Mouse (Mus musculus) heart, postnatal 36 days (tissue): ENCODE measurements around the gene Cib4. TPM values are rescaled to one million over a fixed set of nuclear protein-coding genes. Genes with fewer than 3 reads are reported as not detected.

ENCODE experiments used
- DNase-seq, 2 experiments: peaks; one replicate each; pipeline ENCODE4 v3.0.0; 2021 to 2022
- intact Hi-C: fragments of 180-260 bp; cut with DNase I; formaldehyde crosslinking; loops from one replicate; pipeline ENCODE4 v1.15.1; 2025
- total RNA-seq, 2 experiments: library from RNA; stranded (reverse); gene quantifications; 2 replicates each; pipeline ENCODE4 v1.2.3; 2021

The Cib4 gene
- not detected for total RNA-seq

- DNase-seq = no peak
- intact Hi-C loops = no loop called here
These were observed at the start of gene Cib4 for GRCm38 (mm10) chr5:30545698-30546097. Gene Cib4 (minus strand): TSS chr5:30545836.

DNA sequence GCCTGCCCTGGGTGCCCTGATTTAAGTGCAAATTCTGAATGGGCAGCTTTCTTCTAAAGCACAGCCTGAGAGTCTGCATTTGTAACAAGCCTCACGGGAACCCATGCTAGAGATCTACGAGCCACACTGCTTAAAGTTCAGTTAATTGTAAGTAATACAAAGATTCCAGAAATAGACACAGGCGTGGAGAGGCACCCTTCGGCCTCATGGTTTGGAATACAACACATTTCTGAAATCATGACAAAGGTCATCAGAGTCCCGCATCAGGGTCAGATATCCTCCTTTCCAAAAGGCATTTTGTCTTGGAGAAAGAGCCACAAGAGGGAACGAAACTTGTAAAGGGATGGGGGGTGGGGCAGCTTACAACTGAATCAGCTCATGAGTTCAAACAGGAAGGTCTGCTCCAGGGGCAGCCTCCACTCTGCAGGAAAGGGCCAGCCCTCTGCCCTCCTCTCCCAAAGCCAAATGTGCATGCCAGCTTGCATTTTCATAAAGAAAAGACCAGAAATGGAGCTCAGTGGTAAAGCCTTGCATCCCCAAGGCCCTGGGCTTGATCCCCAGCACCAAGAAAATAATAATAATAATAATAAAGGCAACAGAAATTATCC, 49.4 kb upstream of the Cib4 start:
- DNase-seq = no peak
- intact Hi-C loops = no loop called here

- intact Hi-C loops = no loop called here
- peak; percentile 49 to 57 for DNase-seq
These were observed 48.3 kb upstream of the Cib4 start for GRCm38 (mm10) chr5:30593811-30594504.

- intact Hi-C loops = no loop called here
- no peak for DNase-seq
These were observed 47.7 kb upstream of the Cib4 start for GRCm38 (mm10) chr5:30593360-30593759.

- intact Hi-C loops = no loop called here
- DNase-seq = no peak
These were observed 46.8 kb upstream of the Cib4 start for GRCm38 (mm10) chr5:30592279-30592980.

DNA sequence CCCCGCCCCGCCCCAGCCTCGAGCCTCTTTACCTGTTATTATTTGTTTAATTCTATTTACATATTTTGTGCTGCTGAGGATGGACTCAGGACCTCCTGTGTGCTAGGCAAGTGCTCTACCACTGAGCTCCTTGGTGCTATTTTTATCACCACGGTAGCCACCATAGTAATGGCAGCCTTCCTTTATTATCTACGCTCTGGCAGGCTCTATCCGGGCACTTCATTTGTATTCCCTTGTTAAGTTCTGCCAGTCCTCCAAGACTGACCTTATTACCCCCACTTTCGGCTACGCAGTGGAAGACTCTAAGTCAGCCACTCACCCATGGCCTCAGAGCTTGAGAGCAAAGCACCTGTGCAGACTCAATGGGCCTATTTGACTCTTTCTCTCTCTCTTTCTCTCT, 46.1 kb upstream of the Cib4 start:
- intact Hi-C loops = no loop called here
- no peak for DNase-seq

DNA sequence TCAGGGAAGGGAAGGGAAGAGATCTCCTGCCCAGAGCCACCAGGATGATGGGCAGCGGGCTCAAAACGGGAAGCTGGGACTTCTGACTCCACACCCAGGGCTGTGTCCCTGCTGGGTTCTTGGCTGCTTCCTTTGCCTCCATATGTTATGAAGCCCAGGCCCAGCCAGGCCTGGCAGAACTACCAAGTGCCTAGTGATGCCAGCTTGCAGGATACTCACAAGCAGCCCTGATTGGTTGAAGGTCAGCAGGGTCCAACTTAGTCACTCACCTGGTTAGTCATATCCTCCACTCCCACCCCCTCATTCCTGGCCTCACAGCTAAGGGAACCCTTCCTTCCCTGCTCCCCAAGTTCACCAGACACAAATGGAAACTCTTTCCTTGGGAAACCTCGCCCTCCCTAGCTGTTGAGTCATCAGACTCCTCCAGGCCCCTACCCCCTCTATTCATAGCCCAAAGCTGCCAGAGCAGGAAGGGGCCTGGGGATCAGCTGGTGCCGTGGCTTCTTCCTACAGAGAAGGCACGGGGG, 45.6 kb upstream of the Cib4 start:
- intact Hi-C loops = no loop called here
- DNase-seq = no peak

- DNase-seq = no peak
- intact Hi-C loops = no loop called here
These were observed 44.6 kb upstream of the Cib4 start for GRCm38 (mm10) chr5:30590231-30590630.

DNA sequence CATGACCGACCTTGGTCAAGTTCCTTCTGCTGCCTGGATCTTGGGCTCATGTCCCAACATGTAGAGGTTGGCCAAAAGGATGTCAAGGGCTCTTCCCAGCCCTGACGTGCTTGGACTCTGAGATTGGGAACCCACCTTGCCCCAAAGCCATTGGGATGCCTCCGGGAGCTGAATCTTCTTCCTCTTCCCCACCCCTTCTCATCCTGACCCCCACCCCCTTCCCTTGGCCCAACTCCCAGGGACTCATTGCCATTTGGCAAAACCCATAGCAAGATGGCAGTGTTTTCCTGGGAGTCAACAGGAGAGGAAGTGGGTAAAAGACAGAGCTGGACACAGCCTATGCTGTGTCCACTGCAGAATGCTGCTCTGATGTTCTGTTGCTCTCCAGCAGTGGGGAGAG, 43.9 kb upstream of the Cib4 start:
- intact Hi-C loops = loop anchor here (2.0 to 5.0 kb wide), 2 partner anchors 25 to 72 kb away; no protein-coding TSS in a partner anchor
- no peak for DNase-seq

GRCm38 (mm10) chr5:30589069-30589468, 43.4 kb upstream of the Cib4 start:
- DNase-seq = no peak
- intact Hi-C loops = loop anchor here (2.0 to 5.0 kb wide), 2 partner anchors 26 to 72 kb away; no protein-coding TSS in a partner anchor

DNA sequence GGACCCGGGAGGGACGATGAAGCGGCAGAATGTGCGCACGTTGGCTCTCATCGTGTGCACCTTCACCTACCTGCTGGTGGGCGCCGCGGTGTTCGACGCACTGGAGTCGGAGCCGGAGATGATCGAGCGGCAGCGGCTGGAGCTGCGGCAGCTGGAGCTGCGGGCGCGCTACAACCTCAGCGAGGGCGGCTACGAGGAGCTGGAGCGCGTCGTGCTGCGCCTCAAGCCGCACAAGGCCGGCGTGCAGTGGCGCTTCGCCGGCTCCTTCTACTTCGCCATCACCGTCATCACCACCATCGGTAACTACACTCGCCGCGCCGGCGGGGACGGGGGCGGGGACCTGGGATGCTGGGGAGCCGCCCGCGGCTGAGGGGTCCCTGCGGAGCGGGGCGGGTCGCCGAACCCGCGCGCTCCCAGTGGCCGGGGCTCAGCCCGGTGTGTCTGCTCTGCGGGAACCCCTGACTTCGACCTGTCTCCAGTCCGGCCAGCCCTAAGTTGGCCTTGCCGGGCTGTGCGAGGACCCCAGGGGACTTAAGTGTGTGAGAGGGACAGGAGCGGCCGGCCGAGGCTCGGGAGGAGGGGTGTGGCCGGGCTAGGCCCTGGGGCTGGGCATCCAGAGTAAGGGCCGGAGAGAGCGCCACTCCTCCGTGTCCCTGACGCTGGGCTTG, 42.8 kb upstream of the Cib4 start:
- intact Hi-C loops = loop anchor here (1.0 to 5.0 kb wide), 3 partner anchors 26 to 71 kb away; no protein-coding TSS in a partner anchor
- no peak for DNase-seq

DNA sequence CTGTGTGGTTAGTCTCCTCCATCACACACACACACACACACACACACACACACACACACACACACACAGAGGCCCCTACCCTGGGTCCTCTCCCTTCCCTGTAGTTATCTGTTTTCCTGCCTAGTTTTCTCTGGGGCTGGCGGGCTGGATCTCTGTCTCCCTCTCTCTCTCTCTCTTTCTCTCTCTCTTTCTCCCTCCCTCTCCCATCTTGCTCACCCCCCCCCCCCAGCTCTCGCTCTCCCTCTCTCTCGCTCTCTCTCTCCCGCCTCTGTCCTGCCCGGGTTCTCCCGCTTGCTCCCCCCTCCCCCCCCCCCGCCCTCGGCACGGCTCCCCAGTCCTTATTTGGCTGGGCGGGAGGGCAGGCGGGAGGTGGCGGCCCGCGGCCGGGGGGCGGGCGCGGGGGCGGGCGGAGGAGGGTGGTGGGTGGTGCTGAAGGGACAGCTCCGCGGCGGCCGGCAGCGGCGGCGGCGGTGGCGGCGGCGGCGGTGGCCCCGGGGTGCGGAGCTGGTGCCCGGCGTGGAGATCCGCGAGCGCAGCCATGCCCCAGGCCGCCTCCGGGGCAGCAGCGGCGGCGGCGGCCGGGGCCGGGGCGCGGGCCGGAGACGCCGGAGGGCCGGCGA, 42.2 kb upstream of the Cib4 start, which contains the start of gene Kcnk3:
Kcnk3 (plus strand) TSS at position 490 of the 620 bp plus-strand sequence.
- intact Hi-C loops = loop anchor here (1.0 to 5.0 kb wide), 3 partner anchors 27 to 70 kb away; no protein-coding TSS in a partner anchor
- peak; percentile 78 for DNase-seq

GRCm38 (mm10) chr5:30587101-30587500, 41.5 kb upstream of the Cib4 start:
- peak; percentile 31 to 53 for DNase-seq
- intact Hi-C loops = loop anchor here (5.0 kb wide), 1 partner anchor 70 kb away; no protein-coding TSS in a partner anchor

DNA sequence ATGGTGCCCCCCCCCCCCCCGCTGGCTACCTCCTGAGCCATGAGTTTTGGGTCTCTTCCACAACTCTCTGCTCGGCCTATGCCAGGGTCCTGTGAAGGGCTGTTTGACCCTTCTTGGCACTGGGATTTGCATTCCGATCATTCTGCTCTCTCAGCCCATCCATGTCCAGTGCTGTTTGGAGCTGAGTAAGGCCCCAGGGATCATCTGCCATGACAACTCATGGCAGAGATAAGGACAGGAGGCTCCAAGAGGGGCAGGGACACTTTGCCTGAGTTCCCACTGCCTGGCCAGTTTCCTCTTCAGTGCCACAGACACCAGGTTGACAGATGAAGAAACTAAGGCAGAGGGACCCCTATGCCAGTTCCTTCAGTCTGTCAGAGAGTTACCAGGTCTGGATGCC, 41.0 kb upstream of the Cib4 start:
- intact Hi-C loops = loop anchor here (5.0 kb wide), 1 partner anchor 69 kb away; no protein-coding TSS in a partner anchor
- no peak for DNase-seq

DNA sequence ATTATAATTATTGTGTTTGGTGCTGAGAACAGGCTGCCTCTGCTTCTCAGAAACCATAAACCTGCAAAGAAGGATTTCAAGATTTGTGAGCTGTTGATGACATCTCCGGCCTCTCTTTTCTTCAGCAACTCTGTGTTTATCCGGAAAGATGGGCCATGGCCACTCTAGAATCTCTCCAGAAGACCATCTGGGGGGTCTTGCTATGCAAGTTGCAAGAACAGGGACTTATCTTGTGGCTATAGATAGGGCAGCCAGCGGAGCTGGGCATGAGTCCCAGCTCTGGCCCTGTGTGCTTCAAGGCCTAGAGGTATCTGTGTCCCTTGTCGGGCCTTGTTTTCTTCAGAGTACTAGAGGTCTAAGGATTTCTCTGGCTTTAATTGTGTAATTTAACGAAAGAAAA, 36.4 kb upstream of the Cib4 start:
- DNase-seq = no peak
- intact Hi-C loops = no loop called here

DNA sequence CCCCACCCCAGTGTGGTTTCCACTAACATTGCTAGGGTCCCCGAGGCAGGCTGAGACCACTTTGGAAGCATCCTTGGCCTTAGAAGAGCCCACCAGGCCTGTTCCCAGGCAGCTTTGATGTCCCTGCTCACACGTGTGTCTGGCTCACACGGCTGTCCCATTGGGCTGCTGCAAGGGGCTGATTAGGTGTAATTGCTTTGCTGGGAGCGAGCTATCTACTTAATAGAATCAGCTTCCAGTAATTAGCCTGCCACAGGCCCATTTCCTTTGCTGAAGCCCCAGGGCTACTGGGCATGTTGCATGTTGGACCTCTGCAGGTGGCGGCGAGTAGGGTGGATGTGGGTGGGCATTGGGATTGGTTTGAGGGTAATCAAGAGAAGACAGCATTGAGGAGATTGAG, 35.1 kb upstream of the Cib4 start:
- no peak for DNase-seq
- intact Hi-C loops = no loop called here

GRCm38 (mm10) chr5:30578445-30579080, 32.9 kb upstream of the Cib4 start:
- DNase-seq = no peak
- intact Hi-C loops = loop anchor here (5.0 kb wide), 1 partner anchor 39 kb away; no protein-coding TSS in a partner anchor

DNA sequence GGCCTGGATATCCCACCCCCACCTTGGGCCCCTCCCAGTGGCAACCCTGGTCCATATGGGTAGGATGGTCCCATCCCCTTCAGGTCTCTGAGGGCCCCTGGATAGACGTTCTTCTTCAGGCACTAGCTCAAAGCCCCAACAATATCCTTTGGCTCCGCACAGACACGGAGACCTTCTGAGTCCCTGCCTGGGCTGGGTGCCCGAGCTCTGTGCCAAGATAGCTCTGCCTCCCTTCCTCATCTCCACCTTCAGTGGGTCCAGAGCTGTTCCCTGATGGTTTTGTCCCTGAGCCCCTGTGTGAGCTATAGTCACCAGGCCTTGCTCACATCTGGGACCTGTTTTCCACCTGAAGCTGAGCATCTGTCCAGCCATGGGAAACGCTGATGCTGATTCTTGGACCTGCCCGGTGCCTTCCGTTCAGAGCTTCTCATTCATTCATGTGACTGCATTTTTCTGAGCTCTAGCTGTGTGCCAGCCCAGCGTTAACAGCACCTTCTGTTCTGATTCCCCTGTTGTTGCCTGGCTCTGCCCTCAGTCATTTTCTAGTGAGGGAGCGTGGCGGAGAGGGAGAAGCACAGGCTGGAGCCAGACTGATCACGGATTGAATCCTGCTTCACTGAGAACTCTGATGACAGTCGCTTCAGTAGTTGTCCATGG, 32.1 kb upstream of the Cib4 start:
- peak in 1 of 2 experiments; percentile 49 for DNase-seq
- intact Hi-C loops = loop anchor here (5.0 kb wide), 1 partner anchor 40 kb away; no protein-coding TSS in a partner anchor

DNA sequence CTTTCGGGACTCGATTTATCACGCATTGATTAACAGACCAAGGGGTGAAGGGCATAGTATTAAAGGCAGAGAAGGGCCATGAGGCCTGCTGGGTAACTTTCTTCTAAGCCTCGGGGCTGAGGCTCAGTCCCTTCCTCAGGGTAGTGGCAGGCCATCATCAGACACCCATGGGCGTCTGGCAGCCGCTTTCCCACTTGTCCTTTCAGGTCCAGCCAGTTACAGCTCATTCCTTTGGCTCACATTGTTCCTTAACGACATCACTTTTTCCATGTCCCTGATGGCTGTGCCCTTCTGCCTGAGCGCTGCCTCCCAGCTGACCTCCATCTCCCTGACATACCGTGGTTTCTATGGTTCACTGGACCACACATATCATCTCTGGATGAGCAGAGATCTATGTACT, 31.6 kb upstream of the Cib4 start:
- DNase-seq = peak in 1 of 2 experiments; percentile 55
- intact Hi-C loops = loop anchor here (5.0 kb wide), 1 partner anchor 40 kb away; no protein-coding TSS in a partner anchor
